Mouse (Mus musculus): ENCODE results near the gene Myl3.

DNA sequence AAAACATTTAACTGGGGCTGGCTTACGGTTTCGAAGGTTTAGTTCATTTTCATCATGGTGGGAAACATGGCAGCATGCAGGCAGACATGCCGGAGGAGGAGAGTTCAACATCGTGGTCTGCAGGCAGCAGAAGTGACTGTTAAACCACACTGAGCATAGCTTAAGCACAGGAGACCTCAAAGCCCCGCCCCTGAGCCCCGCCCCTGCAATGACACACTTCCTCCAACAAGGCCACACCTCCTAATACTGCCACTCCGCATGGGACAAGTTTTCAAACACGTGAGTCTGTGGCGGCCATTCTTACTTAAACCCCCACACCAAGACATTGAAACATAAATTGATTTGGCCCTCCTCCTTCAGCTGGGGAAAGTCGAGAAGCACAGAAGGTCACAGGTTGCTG lies 55.4 kb downstream of the Myl3 start:
- TF ChIP-seq TAL1 (IDR thresholded peaks at IDR 0.05; ENCODE audit: low read length) (no peak), GATA1 (IDR thresholded peaks at IDR 0.05; ENCODE audit: low read length) (no peak)
